Mouse (Mus musculus): ENCODE data around the gene Sun2.

- TF ChIP-seq POLR2A (IDR thresholded peaks at IDR 0.05; ENCODE audit: low read depth, low read length) (no peak), CTCF (IDR thresholded peaks at IDR 0.05; ENCODE audit: extremely low read depth, insufficient read depth, insufficient read length, insufficient replicate concordance) (no peak)
These were observed 45.8 kb downstream of the Sun2 start for GRCm38 (mm10) chr15:79696508-79696907.
